Mouse (Mus musculus): ENCODE measurements around the gene Aak1.
"Not testable (repeated sequence)": the region's sequence is repeated elsewhere in the genome, so short reads cannot be mapped to it uniquely, and the experiment has no call there.

The Aak1 gene

DNA sequence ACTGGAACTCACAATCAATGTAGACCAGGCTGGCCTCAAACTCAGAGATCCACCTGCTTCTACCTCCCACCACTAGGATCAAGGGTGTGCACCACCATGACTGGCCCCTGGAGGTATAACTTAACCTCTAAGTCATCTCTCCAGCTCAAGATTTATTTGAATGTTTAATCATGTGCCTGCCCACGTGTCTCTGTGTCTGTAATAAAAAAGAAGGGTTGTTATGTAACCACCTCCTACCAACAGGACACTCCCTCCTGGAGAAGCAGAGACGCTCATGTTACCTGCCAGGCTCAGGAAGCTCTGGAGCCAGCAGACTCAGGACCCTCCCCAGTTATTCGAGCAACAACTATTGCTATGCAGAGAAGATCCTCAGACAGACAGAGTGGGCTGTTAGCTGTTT lies 7.4 kb upstream of the Aak1 start:
- DNase-seq: no peak

DNA sequence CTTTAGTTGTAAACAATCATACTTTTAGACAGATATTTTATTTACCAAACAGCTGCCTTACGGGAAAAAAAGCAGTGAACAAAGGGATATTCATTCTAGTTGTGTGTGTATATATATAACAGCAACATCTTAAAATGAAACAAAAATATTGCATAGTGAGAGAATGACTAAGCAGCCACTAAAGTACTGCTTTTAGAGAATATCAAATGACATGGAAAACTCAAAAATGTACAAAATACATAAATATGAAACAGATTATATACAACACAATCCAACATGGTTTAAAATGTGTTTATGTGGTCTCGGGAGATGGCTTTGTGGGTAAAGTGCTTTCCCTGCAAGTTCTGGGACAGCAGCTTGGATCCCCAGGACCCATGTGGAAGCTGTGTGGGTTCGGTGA lies 5.7 kb upstream of the Aak1 start:
- DNase-seq: no peak

DNA sequence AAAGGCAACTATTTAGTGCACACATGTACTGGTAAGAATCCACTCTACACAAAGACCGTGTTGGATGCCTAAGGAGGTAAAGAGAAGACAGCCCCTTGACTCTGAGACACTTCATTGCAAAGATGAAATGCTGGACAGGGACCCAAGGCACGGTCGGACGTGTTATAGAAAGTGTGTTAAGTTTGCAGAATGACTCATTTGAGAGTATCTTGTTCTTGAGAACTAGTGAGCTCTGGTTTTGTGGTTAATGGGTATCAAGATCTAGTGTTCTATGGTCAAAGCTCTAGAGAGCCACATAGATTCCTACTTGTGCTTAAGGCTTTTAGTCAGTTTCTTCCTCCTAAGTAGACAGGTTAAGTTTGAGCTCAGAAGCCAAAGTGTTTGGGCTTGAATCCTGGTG lies 2.9 kb upstream of the Aak1 start:
- DNase-seq: no peak

DNA sequence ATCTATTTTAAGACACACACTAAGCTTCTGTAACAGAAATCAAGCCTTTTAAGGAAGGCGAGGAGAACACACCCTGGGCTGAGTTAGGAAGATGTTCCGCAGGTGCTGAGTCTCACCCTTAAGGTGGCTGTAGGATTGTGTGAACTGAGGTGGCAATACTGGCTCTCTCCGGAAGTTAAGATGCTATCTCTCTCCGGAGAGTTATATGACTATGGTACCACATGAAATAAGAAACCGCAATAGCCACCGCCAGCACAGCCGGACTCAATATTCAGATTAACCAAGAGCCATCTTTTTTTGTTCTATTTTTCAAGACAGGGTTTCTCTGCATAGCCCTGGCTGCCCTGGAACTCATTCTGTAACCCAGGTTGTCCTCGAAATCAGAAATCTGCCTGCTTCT lies 1.5 kb upstream of the Aak1 start:
- no peak for DNase-seq

GRCm38 (mm10) chr6:86848580-86848914 lies 770 bp upstream of the Aak1 start:
- no peak for DNase-seq

- DNase-seq: peak; percentile 71
These were observed 552 bp downstream of the Aak1 start for GRCm38 (mm10) chr6:86849692-86850445.

DNA sequence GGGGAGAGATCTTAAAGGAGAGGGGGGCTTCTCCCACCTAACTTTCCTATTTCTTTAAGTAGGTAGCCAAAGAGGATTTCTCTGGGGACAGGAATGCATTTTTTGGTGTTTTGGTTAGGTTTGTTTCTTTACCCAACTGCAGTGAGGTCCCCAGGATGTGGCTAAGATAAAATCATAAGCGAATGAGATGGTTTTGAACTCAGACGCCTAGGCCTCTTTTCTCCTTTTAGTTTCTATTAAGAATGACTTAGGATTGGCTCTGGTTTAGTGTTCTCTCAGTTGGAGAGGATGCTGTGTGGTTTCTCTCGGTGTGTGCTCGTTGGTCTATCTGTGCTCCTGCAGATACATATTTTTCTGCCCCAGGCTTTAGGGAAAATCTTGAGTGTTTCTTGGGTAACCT lies 1.3 kb downstream of the Aak1 start:
- no peak for DNase-seq

- DNase-seq: peak; percentile 41
These were observed 2.2 kb downstream of the Aak1 start for GRCm38 (mm10) chr6:86851561-86851960.

GRCm38 (mm10) chr6:86853928-86854327 lies 4.6 kb downstream of the Aak1 start:
- no peak for DNase-seq

GRCm38 (mm10) chr6:86854941-86855340 lies 5.6 kb downstream of the Aak1 start:
- no peak for DNase-seq

DNA sequence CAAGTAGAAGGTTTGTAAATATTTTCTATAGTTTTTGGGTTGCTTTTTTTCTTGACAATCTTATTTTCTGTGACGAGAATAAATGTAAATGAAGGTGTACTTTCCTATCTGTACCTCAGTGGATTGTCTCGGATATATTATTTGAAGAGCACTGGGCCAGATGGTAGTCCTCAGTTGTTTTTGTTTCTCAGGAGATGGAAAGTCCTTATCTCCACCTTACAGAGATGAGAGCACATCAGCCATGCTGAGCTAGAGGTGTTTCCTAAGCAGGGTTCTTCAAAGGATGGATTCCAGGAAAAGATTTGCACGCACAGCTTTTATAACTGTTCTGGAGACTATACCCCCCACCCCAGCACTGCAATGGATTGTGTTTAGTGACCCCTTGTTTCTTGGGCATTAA lies 9.3 kb downstream of the Aak1 start:
- DNase-seq: no peak

DNA sequence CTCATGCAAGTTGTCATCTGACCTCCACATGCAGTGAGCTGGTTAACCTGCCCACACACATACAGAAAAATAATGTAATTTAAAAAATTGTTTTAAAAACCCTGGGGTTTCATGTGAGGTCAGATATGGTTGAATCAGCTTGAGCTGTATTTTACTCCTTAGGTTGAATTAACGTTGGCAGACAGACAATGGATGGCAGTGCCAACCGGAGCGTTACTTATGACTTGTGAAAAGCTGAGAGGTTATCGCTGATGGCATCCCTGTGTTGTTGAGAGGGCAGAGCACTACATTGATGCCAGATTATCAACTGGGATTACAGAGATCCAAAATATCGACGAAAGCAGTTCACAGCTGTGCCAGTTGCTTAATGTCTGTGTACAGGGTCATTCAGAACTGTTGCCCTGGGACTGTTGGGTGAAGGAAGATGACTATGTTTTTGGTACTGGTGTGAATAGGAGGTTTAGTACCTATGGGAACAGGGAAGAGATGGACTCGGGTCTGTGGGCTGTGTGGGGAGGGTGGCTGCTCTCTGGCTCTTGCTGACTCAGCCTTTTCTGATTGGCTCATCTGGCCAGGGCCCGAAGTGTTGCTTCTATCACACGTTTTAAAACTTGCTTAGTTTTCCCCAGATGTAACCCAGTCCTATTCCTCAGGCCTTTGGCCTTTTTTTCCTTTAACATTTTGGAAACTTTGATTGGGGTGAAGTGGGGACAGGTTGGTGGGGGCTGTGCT lies 11.6 kb downstream of the Aak1 start:
- DNase-seq: no peak

GRCm38 (mm10) chr6:86864358-86864757 lies 15.0 kb downstream of the Aak1 start:
- no peak for DNase-seq

DNA sequence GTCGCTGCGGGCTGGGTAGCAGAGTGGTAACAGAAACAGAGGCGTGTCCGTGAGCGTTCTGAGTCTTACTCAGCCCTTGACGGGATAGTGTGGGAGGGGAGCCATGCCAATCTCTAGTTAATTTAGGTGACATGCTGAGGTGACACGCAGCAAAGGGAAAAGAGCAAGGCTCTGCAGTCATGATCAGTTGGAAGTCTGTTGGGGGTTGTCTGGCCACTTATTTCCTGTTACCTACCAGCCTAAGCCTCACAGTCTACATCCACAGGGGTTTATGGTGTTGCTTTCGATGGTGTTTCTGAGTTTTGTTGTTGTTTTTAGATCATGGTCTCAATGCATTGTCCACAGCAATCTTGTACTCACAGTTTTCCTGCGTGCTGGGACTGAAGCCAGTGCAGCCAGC lies 21.0 kb downstream of the Aak1 start:
- no peak for DNase-seq

- DNase-seq: no peak
These were observed 22.5 kb downstream of the Aak1 start for GRCm38 (mm10) chr6:86871783-86872182.

- peak; percentile 50 for DNase-seq
These were observed 25.5 kb downstream of the Aak1 start for GRCm38 (mm10) chr6:86874711-86875375.

GRCm38 (mm10) chr6:86876451-86876850 lies 27.1 kb downstream of the Aak1 start:
- no peak for DNase-seq

DNA sequence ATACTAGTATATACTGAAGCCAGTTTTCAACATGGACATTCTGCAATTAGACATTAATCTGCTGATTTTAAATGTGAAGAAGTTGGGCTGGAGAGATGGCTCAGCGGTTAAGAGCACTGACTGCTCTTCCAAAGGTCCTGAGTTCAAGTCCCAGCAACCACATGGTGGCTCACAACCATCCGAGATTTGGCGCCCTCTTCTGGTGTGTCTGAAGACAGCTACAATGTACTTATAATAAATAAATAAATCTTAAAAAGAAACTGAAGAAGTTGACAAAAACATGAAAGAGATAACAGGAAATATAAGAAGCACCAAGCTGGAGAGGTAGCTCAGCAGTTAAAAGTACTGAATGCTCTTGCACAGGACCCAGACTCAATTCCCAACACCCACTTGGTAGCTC lies 29.3 kb downstream of the Aak1 start:
- DNase-seq: not testable (repeated sequence)

DNA sequence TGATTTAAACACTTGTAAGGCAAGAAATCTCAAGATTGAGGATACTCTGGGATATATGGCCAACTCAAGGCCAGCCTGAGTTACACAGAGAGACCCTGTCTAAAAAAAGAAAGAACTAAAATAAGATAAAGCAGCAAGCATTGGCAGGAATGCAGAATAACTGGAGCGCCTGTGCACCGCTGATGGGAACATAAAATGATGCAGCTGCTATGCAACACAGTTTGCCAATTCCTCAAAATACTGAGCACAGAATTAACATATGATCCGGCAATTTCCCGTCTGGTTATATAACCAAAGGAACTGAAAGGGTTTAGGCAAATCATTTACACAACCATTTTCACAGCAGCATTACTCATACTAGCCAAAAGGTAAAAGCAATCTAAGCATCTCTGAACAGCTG lies 30.0 kb downstream of the Aak1 start:
- DNase-seq: peak; percentile 37

DNA sequence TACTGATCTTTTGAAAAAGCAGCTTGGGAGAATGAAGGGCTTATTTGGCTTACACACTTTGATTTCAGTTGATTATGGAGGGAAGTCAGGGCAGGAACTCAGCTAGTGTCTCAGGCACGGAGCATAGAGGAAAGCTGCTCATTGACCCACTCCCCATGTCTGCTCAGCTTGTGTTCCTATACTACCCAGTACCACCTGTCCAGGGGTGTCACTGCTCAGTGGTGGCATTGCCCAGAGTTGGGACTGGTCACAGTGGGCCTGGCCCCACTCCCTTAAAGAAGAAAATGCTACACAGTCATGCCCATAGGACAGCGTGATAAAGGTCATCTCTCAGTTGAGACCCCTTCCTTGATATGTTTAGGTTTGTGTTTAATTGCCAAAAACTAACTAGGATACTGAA lies 34.9 kb downstream of the Aak1 start:
- DNase-seq: no peak

GRCm38 (mm10) chr6:86884746-86885145 lies 35.4 kb downstream of the Aak1 start:
- no peak for DNase-seq

GRCm38 (mm10) chr6:86885816-86886529 lies 36.7 kb downstream of the Aak1 start:
- DNase-seq: no peak

DNA sequence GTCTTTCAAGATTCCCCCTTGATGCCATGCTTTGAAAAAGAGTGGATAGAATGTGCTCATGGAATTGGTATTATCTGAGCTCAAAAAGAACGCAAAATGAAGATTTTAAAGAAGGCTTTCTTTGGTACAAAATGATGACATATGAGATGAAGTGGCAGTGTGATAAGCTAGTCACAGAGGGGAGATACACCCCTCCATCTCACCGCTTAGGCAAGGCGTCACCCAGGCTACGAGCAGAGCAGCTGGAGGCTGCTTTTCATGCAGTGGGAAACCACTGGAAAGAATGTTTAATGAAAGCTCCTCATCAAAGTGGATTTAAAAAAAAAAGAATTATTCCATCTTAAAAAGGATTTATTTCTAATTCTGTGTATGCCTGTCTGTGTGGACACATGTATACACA lies 37.5 kb downstream of the Aak1 start:
- no peak for DNase-seq

DNA sequence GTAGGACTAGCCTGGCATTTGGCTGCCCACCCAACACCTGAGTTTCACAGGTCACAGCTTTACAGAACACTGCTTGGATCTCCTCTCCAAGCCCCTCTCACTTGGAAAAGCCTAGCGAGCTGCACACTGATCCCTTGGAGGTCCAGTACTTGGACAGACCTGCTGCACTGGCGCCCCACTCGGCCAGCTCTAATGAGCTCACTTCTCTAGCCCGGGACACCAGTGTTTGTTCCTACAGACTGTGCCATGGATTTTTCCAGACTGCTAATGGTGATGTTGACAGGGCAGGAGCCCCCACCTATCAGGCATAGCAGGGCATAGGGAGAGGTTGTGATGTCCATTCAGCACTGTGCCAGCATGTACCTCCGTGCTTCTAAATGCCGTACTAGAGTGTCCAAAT lies 48.2 kb downstream of the Aak1 start:
- no peak for DNase-seq

Measured in kidney, postnatal 10 days (tissue).